Mouse (Mus musculus) hindbrain, embryonic 10.5 days (tissue): Measurements from ENCODE around the gene Asb13. TPM values are rescaled to one million over a fixed set of nuclear protein-coding genes. Genes with fewer than 3 reads are reported as not detected.

Experiments
- DNase-seq: peaks from one replicate; pipeline ENCODE4 v3.0.0-alpha.2; 2017; ENCODE audit warnings: low spot score
- H3K27ac ChIP-seq: fragments of 300-500 bp; sonication (generic); 2 replicates; pipeline ENCODE4 v1.5.1; 2016; ENCODE audit warnings: mild to moderate bottlenecking, moderate library complexity
- H3K27me3 ChIP-seq: fragments of 300-500 bp; sonication (generic); 2 replicates; pipeline ENCODE4 v1.6.1; 2016; ENCODE audit warnings: mild to moderate bottlenecking; ENCODE audit not compliant: poor library complexity, insufficient read depth, severe bottlenecking
- H3K36me3 ChIP-seq: fragments of 300-500 bp; sonication (generic); 2 replicates; pipeline ENCODE4 v1.6.1; 2016; ENCODE audit warnings: mild to moderate bottlenecking, moderate library complexity
- H3K4me1 ChIP-seq: fragments of 300-500 bp; sonication (generic); replicated peaks from 2 replicates; pipeline ENCODE4 v1.6.1; 2016; ENCODE audit warnings: mild to moderate bottlenecking
- H3K4me3 ChIP-seq: fragments of 300-500 bp; sonication (generic); 2 replicates; pipeline ENCODE4 v1.5.1; 2016; ENCODE audit warnings: mild to moderate bottlenecking, moderate library complexity
- H3K9me3 ChIP-seq: fragments of 300-500 bp; sonication (generic); 2 replicates; pipeline ENCODE4 v1.6.1; 2016; ENCODE audit warnings: mild to moderate bottlenecking, moderate library complexity
- WGBS: fragments of 180-500 bp; shearing (Covaris S2); methylation state at CpG from one replicate; pipeline ENCODE4 v1.1.7; 2016; 5-methylcytosine and 5-hydroxymethylcytosine counted together
- polyA plus RNA-seq: library from polyadenylated mRNA; unstranded; fragments of >200 nt; fragmentation: Nextera tagmentation; extraction: Ambion mirVana; gene quantifications from 2 replicates; pipeline ENCODE4 v1.2.1, GENCODE M21; 2016

The Asb13 gene
- polyA plus RNA-seq, 1 experiment from 2014 or later, result 16.2 TPM

DNA sequence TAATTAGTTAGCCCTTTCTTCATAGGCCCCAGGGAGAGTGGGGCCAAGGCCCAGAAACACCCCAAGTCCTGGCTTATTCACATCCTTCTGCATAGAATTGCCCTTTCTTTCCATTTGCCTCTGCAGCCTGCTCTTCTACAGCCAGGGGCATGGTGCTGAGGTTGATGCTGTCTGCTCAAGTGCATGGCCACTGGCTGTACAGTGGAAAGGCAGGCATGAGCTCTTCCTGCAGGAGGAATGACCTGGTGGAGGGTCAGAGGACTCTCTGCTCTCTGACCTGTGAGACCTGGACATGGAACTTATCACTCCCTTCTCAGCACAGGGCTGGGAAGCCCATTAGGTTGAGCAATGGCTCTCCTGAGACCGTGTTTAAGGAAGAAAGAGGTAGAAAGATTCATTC is 35.8 kb downstream of the Asb13 start:
- WGBS, result 79% methylated on average over 1 of the region's 1 CpGs
- Histone ChIP-seq H3K4me1 (no peaks in the 10 kb centered on the region), H3K27me3 (no peaks in the 10 kb centered on the region), H3K27ac (no peak overlapping the region), H3K36me3 (no peaks in the 10 kb centered on the region), H3K4me3 (no peak overlapping the region), H3K9me3 (no peaks in the 10 kb centered on the region)
- DNase-seq, result no peak

DNA sequence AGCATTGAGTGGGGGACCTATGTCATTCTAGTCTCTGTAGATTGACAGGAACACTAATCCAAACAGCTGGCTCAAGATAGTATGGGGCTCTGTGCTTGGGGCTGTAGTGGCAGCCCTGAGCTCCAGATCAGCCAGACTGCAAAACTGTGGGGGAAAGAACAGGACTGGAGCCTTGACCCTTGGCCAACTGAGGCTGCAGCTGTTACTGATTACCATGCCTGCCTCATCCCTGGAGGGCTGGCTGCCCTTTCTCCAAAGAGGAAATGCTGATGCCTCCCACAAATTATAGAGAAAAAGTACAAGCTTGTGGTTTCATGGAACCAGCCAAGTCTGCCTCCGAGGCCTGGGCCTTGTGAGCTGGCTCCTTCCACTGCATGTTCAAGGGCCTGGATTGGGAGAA is 36.2 kb downstream of the Asb13 start:
- H3K9me3 ChIP-seq, result no peaks in the 10 kb centered on the region
- no peaks in the 10 kb centered on the region for H3K27me3 ChIP-seq
- H3K36me3 ChIP-seq, result no peaks in the 10 kb centered on the region
- no peak overlapping the region for H3K27ac ChIP-seq
- peak; percentile 46 for DNase-seq
- H3K4me3 ChIP-seq, result no peak overlapping the region
- H3K4me1 ChIP-seq, result no peaks in the 10 kb centered on the region
- WGBS, result 66% methylated on average over 1 of the region's 1 CpGs

DNA sequence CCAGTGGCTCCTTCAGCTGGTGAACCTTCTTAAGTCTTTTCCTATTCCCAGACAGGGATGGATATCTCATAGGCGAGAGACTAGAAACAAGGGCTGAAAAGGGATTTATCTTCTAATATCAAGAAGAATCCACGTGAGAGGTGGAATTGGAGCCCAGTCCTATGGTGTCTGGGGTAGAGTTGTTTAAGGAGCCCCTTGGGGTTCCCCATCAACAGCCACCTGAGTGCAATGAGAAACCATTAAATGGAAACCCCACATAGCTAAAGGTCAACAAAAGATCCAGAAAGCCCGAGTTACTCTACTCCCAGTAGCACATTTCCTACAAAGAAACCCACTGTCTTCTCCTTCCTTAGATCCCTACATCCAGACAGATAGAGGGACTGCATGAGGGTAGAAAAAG is 39.3 kb downstream of the Asb13 start:
- 77% methylated on average over 3 of the region's 3 CpGs for WGBS
- DNase-seq, result no peak
- H3K9me3 ChIP-seq, result no peaks in the 10 kb centered on the region

DNA sequence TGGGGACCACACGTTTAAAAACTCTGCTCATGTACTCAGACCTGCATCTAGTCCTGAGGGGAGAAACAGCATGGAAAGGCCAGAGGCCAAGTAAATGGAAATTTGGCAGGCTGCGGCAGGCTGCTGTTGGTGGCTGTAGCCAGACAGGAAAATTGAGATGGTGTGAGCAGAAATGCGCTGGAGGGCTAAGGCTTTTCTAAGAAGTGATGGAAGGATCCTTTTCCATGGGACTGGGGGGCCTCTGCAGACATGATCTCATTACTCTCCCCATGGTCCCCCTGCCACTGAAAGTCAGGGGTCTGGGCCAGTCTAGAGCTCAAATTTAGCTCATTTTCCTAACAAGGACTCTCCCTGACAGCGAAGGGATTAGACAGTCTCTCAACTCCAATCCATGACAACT is 39.8 kb downstream of the Asb13 start:
- DNase-seq, result no peak
- Histone ChIP-seq H3K27ac (no peak overlapping the region), H3K36me3 (no peaks in the 10 kb centered on the region), H3K4me1 (no peaks in the 10 kb centered on the region), H3K9me3 (no peaks in the 10 kb centered on the region), H3K27me3 (no peaks in the 10 kb centered on the region), H3K4me3 (no peak overlapping the region)
- 78% methylated on average over 4 of the region's 4 CpGs for WGBS

More for the DNA sequence above, 39.3 kb downstream of the Asb13 start:
- no peak overlapping the region for H3K4me3 ChIP-seq
- no peaks in the 10 kb centered on the region for H3K36me3 ChIP-seq
- H3K4me1 ChIP-seq, result no peaks in the 10 kb centered on the region
- H3K27ac ChIP-seq, result no peak overlapping the region
- no peaks in the 10 kb centered on the region for H3K27me3 ChIP-seq

DNA sequence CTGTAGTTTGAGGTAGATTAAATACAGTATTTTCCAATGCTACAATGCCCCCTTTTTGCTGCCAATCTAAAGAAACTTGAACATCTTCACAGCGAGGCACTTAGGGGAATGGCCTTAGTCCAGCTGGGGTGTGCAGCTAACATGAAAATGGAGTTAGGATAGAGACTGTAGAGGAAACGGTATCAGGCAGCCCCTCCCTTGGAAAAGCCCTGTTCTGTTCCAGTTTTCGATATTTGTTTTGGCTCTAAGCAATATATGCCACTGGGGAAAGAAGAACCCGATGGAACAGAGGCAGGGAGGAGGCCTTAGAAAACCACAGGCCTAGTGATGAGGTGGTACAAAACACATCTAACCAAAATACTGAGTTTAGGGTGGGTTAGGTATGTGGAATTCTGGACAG is 42.0 kb downstream of the Asb13 start:
- H3K27ac ChIP-seq, result no peak overlapping the region
- DNase-seq, result no peak

DNA sequence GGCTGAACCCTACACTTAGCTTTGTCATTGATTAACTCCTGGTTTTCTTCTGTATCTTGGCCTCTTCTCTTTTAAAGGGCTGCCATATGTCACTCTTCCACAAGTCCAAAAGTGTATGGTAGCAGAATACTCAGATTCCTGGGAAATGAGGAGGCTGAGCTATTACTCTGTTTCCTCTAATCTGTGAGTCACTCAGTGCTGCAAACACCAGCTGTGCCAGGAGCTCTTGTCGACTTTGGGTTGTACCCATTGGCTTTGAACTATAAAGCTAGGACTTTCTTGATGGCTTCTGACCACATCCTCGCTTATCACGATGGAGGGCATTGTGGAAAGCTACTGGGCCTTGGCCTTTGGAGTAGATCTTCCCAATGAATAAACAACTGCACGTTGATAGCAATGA is 45.3 kb downstream of the Asb13 start:
- Histone ChIP-seq H3K9me3 (no peaks in the 10 kb centered on the region), H3K27ac (no peak overlapping the region), H3K36me3 (no peaks in the 10 kb centered on the region), H3K27me3 (no peaks in the 10 kb centered on the region), H3K4me3 (no peak overlapping the region), H3K4me1 (no peaks in the 10 kb centered on the region)
- 88% methylated on average over 4 of the region's 4 CpGs for WGBS
- no peak for DNase-seq

More for the DNA sequence above, 42.0 kb downstream of the Asb13 start:
- Histone ChIP-seq H3K27me3 (no peaks in the 10 kb centered on the region), H3K4me3 (no peak overlapping the region), H3K36me3 (no peaks in the 10 kb centered on the region), H3K4me1 (no peaks in the 10 kb centered on the region), H3K9me3 (no peaks in the 10 kb centered on the region)
- 86% methylated on average over 4 of the region's 4 CpGs for WGBS

DNA sequence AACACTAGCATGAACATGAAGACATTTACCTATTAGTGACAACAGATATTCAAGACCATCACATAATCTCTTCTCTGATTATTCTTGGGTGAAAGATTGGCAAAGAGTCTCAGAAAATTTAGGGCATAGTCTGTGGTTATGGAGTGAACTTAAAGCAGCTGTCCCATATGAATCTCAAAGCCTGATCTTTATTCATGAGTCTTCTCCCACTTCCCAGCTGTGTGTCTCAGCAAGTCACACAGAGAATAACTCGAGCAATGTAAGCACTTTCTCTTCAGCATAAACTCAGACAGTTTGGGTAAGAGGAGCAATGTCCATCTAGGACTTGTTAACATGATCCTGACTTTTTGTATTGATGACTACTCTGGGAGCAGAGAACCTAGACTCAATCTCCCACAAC is 52.5 kb downstream of the Asb13 start:
- WGBS, result 72% methylated on average over 1 of the region's 1 CpGs
- no peak overlapping the region for H3K27ac ChIP-seq
- H3K36me3 ChIP-seq, result no peaks in the 10 kb centered on the region
- H3K27me3 ChIP-seq, result no peaks in the 10 kb centered on the region
- no peak for DNase-seq
- no peaks in the 10 kb centered on the region for H3K9me3 ChIP-seq
- no peak overlapping the region for H3K4me3 ChIP-seq
- H3K4me1 ChIP-seq, result no peaks in the 10 kb centered on the region

DNA sequence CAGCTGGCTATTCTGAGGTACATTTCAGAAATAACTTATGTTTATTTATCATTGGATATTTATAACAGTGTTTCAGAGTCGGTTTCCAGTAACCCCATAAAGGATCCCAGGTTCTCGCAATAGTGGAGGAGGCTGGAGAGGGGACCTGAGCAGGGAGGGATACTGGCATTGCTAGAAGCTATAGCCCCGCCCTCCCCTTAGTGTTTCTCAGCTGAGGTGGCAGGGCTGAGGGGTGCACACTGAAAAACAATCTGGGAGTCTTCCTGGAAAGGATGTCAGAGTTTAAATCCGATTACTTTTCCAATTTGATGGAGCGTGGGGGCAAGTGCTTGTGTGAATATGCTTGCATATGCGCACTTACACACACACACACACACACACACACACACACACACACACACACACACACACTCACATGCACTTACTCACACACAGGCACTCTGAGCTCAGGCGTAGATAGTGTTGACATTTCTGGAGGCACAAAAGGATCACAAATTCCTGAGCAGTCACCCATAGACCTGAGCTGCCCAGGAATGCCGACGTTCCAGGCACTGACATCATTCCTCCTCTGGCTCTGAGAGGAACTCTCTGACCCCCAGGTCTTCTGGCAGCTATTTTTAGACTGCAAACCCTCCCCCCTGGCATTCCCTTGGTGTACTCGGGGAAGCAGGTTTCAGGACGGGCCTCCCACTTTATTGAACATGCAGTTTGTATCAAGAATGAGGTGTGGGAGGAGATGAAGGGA is 60.9 kb downstream of the Asb13 start:
- H3K4me1 ChIP-seq, result peaks cover 25% of the 10 kb centered on the region
- no peak overlapping the region; the same call in 1 of the 2 replicates for H3K27ac ChIP-seq
- 19% methylated on average over 11 of the region's 11 CpGs for WGBS
- H3K4me3 ChIP-seq, result no peak overlapping the region
- no peaks in the 10 kb centered on the region for H3K9me3 ChIP-seq
- no peaks in the 10 kb centered on the region for H3K27me3 ChIP-seq
- no peaks in the 10 kb centered on the region for H3K36me3 ChIP-seq
- DNase-seq, result peak; percentile 55

DNA sequence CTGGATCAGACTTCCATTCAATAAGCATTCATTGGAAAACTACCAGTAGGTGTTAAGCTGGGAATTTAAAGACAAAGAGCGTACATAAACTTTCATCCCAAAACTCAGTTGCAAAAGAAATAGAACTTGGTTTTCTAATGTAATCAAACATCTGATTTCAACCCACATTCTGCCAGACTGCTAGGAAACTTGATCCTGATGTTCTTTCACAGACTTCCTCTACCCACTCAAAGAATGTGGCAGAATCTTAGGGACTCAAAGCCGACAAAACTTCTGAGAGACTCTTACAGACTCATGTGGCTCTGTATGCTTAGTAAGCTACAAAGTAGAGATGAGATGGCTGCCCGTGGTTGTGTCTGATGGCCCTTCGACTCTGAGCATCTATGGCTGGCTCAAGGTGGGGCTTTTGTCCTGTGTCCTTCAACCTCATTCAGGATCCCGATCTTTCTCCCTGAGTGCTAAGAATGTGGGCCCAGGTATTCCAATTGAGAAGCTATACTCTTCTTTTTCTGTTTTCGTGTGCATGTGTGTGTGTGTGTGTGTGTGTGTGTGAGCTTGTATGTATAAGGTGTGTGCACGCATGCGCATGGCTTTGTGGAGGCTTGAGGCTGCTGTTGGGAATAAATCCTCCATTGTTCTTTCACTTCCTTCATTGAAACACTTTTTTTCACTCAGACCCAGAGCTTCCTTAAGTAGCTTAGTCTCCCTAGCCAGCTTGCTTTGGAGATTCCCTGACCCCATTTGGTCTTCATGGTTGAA is 63.3 kb downstream of the Asb13 start:
- no peak for DNase-seq
- H3K4me3 ChIP-seq, result no peak overlapping the region
- no peaks in the 10 kb centered on the region for H3K36me3 ChIP-seq
- 85% methylated on average over 8 of the region's 8 CpGs for WGBS
- H3K9me3 ChIP-seq, result no peaks in the 10 kb centered on the region
- peaks cover 25% of the 10 kb centered on the region for H3K4me1 ChIP-seq
- no peaks in the 10 kb centered on the region for H3K27me3 ChIP-seq
- no peak overlapping the region for H3K27ac ChIP-seq

DNA sequence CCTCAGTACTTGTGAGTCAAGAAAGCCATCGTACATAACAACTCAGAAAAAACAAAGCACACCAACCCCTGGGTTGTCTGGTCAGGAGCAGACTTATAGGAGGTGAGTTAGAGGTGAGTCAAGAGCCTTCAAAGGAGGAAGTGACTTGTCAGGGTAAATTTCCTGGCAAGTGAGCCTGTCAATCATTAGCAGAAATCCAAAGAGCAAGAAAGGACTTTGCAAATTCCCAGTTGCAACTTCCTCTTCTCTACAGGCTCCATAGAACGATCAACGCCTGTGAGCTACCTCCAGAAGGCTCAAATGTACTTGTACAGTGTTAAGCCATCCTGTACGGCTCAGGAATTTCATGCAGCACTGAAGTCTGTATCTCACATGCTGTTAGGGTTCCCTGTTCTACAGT is 66.9 kb downstream of the Asb13 start:
- H3K36me3 ChIP-seq, result no peaks in the 10 kb centered on the region
- no peak overlapping the region for H3K27ac ChIP-seq
- H3K27me3 ChIP-seq, result no peaks in the 10 kb centered on the region
- H3K4me1 ChIP-seq, result peaks cover 12% of the 10 kb centered on the region
- DNase-seq, result no peak
- H3K4me3 ChIP-seq, result no peak overlapping the region
- H3K9me3 ChIP-seq, result no peaks in the 10 kb centered on the region
- WGBS, result 83% methylated on average over 4 of the region's 4 CpGs

Other genes with a start within 250 kb of the Asb13 start
- 423 and 447 TPM in 2 replicates for gene Gdi2, start 96.0 kb upstream of the Asb13 start, polyA plus RNA-seq
- 14.2 and 17.7 TPM in 2 replicates for gene Fam208b, start 22.9 kb upstream of the Asb13 start, polyA plus RNA-seq
- gene Calml3, start 170.3 kb downstream of the Asb13 start, polyA plus RNA-seq, result 0.14 TPM in 1 of 2 replicates, not detected in the other
- not detected in 2 replicates for gene Calm4, start 203.7 kb downstream of the Asb13 start, polyA plus RNA-seq
- not detected in 2 replicates for gene Calm5, start 220.1 kb downstream of the Asb13 start, polyA plus RNA-seq